Mouse (Mus musculus) B cell, adult 2 months (primary cell): ENCODE results near the gene Rab7.
"Not testable (repeated sequence)": the region's sequence is repeated elsewhere in the genome, so short reads cannot be mapped to it uniquely, and the experiment has no call there.

ENCODE experiments used
- DNase-seq, 2 experiments: peaks; one replicate each; pipeline ENCODE4 v3.0.0; 2022

Gene Rab7

GRCm38 (mm10) chr6:88053228-88054080, 8.4 kb upstream of the Rab7 start:
- DNase-seq, result no peak

DNA sequence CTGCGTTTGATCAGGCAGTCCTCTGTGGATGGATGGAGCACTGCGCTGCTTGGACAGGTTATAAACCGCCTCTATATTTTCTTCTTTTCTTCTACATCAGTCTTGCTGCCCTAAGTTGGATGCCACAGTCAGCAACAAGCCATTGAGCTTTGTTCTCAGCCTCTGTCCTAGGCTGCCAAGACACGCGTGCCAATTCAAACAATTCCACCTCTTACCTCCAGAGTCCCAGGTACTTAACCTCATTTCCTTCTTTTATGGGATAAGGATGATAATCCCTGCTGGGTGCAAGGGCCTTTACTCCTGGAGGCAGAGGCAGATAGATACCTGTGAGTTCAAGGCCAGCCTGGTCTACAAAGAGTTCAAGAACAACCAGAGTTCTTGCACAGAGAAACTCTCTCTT, 6.1 kb upstream of the Rab7 start:
- no peak for DNase-seq

GRCm38 (mm10) chr6:88049008-88049407, 3.9 kb upstream of the Rab7 start:
- no peak for DNase-seq

GRCm38 (mm10) chr6:88047853-88048252, 2.8 kb upstream of the Rab7 start:
- DNase-seq, result no peak

DNA sequence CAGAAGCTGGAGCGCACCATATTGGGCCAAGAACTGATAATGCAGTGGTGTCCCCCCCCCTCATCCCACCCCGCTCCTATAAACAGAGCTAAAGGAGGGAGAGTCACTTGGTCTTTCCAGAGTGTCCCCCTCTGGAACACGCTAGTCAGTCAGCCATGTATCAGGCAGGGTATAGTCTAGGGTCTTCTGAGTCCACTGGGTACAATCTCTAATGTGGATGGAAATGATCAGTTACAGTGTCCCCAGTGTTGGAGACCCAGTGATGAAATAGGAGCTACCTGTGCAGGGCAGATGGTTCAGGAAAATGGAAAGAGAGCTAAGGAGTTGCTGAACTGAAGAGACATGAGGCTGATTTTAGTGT, 316 bp upstream of the Rab7 start:
- DNase-seq, result no peak

DNA sequence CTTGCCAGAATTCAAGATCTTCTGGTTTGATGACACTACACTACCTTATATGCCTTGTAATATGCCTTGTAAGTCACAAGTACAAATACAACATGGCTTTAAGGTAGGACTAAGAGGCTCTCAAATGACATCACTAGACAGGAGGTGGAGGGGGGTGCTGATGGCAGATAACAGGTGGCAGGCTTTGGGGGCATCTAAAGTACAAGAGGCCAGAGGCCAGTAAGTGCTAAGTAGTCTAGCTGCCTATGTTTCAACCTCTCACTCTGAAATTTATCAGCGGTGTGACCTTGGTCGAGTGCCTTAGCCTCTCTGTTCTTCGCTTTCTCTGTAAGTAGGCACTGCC, 865 bp downstream of the Rab7 start:
- DNase-seq, result peak in 1 of 2 experiments; percentile 36

DNA sequence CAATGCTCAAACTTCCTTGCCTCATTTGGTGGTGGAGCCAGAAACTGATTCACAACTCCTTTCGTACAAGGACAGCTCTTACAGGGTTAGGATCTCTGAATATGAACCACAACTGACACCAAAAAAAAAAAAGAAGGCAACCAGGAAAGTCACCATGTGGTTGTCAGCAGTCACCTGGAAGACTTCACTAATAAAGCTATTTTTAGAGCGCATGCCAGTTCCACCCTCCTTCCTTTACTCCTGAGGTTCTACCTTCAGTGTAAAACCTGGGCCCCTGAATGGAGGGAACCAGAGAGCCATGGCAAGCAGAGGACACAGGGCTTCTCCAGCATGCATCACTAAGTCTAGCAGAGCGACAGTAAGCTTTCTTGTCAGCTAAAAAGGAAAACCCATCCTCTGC, 2.7 kb downstream of the Rab7 start:
- DNase-seq, result no peak

DNA sequence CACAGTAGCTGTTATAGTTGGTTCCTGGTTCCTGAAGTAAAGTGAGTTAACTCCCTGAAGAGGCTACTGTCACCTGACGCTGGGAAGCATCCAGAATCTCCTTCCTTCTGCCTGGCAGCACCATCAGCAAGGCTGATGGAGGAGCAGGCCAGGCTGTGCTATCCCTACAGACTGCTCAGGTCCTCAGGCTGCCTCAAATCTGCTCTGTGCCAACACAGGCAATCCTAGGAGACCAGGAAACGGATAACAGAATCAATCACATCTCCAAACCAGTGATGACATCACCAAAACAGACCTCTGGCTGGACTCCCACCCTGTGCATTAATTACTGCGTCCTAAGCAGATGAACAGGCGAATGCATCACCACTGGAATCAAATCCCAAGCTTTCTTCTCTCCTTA, 3.8 kb downstream of the Rab7 start:
- no peak for DNase-seq

DNA sequence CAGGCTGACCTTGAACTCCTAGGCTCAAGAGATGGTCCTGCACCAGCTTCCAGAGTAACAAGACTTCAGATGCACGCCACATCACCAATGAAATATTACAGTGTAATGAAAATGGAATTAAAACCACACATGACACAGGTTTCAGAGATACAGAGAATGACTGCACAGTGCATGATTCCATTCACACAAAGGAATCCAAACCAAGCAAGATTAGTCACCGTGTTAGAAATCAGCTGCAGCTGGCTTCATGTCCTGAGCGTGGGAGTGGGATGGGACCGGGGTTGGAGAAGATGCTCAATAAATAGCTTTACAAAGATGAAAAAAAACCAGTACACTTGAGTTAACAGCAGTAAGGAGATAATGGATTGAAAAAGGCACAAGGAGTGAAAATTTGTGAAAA, 5.6 kb downstream of the Rab7 start:
- no peak for DNase-seq

- no peak for DNase-seq
These were observed 7.5 kb downstream of the Rab7 start for GRCm38 (mm10) chr6:88037471-88038045.

GRCm38 (mm10) chr6:88033504-88033903, 11.6 kb downstream of the Rab7 start:
- DNase-seq, result peak; percentile 30 to 32

DNA sequence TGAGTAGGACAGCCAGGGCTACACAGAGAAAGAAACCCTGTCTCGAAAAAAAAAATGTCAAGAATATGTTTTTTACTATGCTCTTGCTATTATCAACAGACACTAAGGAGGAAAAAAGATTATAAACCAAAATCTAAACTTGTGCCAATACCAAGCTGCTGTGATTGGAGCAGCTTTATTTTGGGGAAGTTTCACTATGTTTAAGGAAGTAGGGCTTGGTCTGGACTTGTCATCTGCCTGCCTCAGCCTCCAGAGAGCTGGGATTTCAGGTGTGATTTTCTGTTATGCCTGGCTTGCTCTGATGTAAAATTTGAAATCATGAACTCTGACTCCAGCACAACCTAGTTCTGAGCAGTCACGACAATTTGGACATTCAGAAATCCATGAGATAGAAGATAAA, 14.6 kb downstream of the Rab7 start:
- DNase-seq, result no peak

DNA sequence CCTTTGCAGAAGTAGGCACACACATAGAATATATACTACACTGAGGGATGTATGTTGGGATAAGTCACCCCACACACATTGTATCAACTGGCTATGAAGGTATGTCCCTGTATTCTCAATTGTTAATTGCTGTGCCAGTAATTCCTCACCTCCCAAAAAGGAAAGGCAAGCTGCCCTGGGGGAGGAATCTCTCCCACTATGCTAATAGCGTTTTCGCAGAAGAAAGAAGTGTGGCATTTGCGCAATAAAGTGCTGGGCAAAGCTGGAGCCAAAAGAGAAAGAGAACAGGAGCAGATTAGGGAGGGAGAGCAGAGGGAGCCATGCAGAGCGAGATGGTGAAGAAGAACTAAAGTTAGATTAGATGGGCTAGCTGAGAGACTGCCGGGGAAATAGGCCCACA, 17.7 kb downstream of the Rab7 start:
- DNase-seq, result no peak

DNA sequence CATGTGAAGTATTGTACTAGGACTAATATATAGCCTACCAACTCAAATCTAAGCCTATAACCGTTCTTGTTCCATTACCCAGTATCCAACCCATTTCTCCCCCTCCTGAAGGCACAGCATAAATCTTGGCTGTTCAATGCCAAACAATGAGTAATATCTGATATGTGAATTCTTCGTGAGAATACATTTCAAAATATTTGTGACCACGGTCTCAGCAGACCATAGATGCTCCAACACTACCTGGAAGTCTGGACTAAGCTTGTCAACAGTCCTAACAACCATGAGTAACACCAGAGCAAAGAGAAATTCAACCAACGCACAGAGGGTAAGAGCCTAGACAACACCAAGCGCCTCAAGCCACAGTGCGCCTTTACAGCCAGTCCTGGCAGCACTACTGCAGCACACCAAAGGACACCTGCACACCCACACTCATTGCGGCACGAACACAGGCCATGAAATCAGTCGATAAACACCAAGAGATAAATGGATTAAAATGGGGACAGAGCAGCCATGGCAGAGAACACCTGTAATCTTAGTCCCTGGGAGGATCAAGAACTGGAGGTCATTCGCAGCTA, 21.7 kb downstream of the Rab7 start:
- DNase-seq, result no peak

GRCm38 (mm10) chr6:88019154-88019553, 25.9 kb downstream of the Rab7 start:
- DNase-seq, result no peak

DNA sequence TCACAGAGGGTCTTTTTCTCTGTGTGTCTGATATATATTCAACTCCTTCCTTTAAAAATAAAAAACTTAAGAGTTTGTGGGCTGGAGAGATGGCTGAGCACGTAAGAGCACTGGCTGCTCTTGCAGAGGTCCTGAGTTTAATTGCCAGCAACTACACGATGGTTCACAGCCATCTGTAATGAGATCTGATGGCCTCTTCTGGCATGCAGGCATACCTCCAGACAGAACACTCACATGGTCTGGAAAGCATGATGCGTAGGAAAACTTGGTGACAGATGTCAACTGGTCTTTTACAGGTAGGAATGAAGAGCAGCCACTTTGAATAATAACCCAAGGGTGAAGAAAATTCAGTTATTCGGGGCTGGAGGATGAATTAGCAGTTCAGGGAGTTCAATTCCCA, 27.2 kb downstream of the Rab7 start:
- DNase-seq, result no peak

GRCm38 (mm10) chr6:88015797-88016196, 29.3 kb downstream of the Rab7 start:
- DNase-seq, result no peak

- DNase-seq, result no peak
These were observed 31.6 kb downstream of the Rab7 start for GRCm38 (mm10) chr6:88013456-88013855.

DNA sequence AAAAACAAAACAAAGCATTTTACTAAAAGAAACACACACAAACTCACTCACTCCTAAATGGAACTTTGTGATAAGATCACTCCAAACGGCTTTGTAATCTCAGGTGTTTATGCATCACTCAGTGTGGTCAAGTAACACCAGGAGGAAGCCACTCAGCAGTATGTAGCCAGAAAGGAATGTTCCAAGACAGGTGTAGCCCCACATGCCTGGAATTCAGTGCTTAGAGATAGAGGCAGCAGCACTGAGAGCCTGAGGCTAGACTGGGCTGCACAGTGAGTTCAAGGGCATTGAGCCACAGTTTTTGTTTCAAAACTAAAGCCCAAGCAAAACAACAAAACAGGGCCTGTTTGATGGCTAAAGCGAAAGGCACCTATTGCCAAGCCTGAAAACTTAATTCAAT, 32.5 kb downstream of the Rab7 start:
- DNase-seq, result no peak

GRCm38 (mm10) chr6:88011106-88011505, 34.0 kb downstream of the Rab7 start:
- DNase-seq, result peak; percentile 56 to 66

DNA sequence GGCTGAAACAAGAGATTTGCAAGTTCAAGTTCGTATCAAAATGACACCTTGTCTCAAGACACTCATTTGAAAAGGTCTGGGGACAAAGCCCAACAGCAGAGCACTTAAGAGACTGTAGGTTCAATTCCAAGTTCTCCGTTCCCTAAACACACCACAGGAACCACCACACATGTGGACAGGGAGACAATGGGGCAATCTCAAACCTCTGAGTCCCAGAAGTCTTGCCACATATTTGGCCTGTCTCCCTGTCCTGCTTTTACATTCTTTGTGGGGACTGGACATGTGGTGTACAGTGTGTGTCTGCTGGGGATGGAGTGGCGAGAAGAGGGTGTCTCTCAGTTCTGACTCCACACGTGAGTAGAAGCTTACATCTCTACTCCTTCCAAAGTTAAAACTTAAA, 35.9 kb downstream of the Rab7 start:
- no peak for DNase-seq

DNA sequence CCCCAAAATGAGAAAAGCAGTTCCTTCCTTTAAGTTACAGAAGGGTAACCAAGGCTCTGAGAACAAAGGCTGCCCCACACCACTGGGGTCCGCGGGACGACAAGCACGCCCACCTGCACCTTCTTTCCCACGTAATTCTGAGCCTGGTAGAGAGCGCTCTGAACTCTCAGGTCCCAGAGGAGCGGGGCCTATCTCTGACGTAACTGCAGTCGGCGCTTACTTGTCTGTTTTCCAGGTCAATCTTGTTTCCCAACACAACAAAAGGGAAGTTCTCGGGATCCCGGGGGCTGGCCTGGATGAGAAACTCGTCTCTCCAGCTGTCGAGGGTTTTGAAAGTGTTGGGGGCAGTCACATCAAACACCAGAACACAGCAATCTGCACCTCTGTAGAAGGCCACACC, 40.3 kb downstream of the Rab7 start:
- not testable (repeated sequence) for DNase-seq

DNA sequence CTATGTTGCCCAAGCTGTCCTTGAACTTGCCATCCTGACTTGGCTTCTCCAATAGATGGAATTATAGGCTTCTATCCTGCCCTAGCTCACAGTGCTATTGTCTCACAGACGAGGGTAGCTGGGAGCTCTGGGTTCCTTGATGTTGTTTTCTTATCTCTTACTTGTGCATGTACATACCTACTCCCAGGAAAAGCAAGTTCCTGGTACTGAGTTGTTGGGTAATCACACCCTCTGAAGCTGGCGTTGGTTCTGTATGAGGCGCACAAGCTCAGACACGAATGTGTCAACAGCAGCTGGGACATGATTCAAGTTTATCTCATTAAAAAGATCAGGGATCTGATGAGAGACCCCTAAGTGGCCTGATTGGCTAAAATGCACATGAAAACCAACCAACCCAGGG, 41.6 kb downstream of the Rab7 start:
- DNase-seq, result no peak

DNA sequence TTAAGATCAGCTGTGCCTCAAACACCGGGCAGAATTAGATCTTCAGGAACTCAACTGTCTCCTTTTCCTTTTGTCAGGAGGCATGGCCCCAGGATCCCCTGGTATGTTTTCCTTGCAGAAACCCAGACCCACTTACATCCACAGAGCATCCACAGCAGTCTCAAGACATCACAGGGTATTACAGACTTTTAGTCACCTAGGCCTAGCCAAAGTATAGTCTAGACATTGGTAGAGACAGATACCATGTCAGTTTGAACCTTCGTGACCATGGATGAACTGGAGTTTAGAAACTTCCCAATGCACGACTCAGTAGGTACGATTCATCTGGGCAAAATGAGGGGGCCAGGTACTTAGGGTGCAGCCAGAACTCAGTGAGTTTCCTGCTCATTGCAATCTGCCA, 46.7 kb downstream of the Rab7 start:
- DNase-seq, result no peak
